Mouse (Mus musculus) C2C12 (cell line): ENCODE results near the gene Aspm. TPM values are rescaled to one million over a fixed set of nuclear protein-coding genes. Genes with fewer than 3 reads are reported as not detected.

Source experiments
- H3K27me3 ChIP-seq: one replicate; pipeline ENCODE4 v1.6.1; 2011; ENCODE audit not compliant: control insufficient read depth, insufficient read depth, insufficient read length
- H3K36me3 ChIP-seq: one replicate; pipeline ENCODE4 v1.6.1; 2011; ENCODE audit not compliant: control insufficient read depth, insufficient read depth
- H3K4me3 ChIP-seq: one replicate; pipeline ENCODE4 v1.5.1; 2011; ENCODE audit warnings: mild to moderate bottlenecking, control low read depth; ENCODE audit not compliant: poor library complexity, insufficient read depth, severe bottlenecking
- H3K79me2 ChIP-seq: one replicate; pipeline ENCODE4 v1.6.1; 2011; ENCODE audit not compliant: control insufficient read depth, insufficient read depth
- H3K79me3 ChIP-seq: one replicate; pipeline ENCODE4 v1.6.1; 2011; ENCODE audit warnings: low read depth, control low read depth
- H3ac ChIP-seq: one replicate; pipeline ENCODE3; 2011; ENCODE audit warnings: low read depth; ENCODE audit not compliant: control insufficient read depth, insufficient read length
- CEBPB ChIP-seq: IDR thresholded peaks from one replicate; pipeline ENCODE4 v1.6.1; 2011; ENCODE audit warnings: low read depth, mild to moderate bottlenecking, control low read depth, moderate library complexity
- CTCF ChIP-seq: IDR thresholded peaks from one replicate; pipeline ENCODE4 v1.5.1; 2011; ENCODE audit not compliant: control insufficient read depth, insufficient read depth, insufficient read length
- FOSL1 ChIP-seq: IDR thresholded peaks from one replicate; pipeline ENCODE4 v1.8.0; 2011; ENCODE audit warnings: mild to moderate bottlenecking, low read length; ENCODE audit not compliant: poor library complexity, insufficient read depth, severe bottlenecking
- MAX ChIP-seq: IDR thresholded peaks from one replicate; pipeline ENCODE4 v1.6.1; 2011; ENCODE audit warnings: mild to moderate bottlenecking, control low read depth
- MYOD1 ChIP-seq: IDR thresholded peaks from one replicate; pipeline ENCODE4 v1.6.1; 2011; ENCODE audit warnings: low read depth; ENCODE audit not compliant: control insufficient read depth, insufficient read length
- MYOG ChIP-seq: IDR thresholded peaks from one replicate; pipeline ENCODE4 v1.6.1; 2011; ENCODE audit not compliant: control insufficient read depth, insufficient read length; ENCODE audit errors: extremely low read depth
- USF1 ChIP-seq: IDR thresholded peaks from one replicate; pipeline ENCODE4 v1.6.1; 2011; ENCODE audit warnings: low read depth, mild to moderate bottlenecking, control low read depth, moderate library complexity
- polyA plus RNA-seq: library from polyadenylated mRNA; unstranded; fragments of >200 nt; fragmentation: generic; extraction: Trizol; gene quantifications from one replicate; pipeline ENCODE4 v1.2.1, GENCODE M21; 2012; ENCODE audit warnings: missing spikeins

Aspm gene
- polyA plus RNA-seq, 1 experiment, result 4.3 TPM

- no peak for TF ChIP-seq MAX
- no peak for TF ChIP-seq CTCF
- no peak for TF ChIP-seq USF1
- no peak for TF ChIP-seq MYOD1
- no peak for TF ChIP-seq FOSL1
- TF ChIP-seq MYOG, result no peak
- TF ChIP-seq CEBPB, result no peak
- Histone ChIP-seq H3ac (no peak overlapping the region), H3K36me3 (peaks cover 45% of the 10 kb centered on the region), H3K4me3 (no peak overlapping the region), H3K79me3 (no peaks in the 10 kb centered on the region), H3K79me2 (no peaks in the 10 kb centered on the region), H3K27me3 (no peaks in the 10 kb centered on the region)
These were observed 40.1 kb downstream of the Aspm start for GRCm38 (mm10) chr1:139494630-139495029.

GRCm38 (mm10) chr1:139495408-139495807 lies 40.8 kb downstream of the Aspm start:
- Histone ChIP-seq H3ac (no peak overlapping the region), H3K36me3 (peaks cover 37% of the 10 kb centered on the region), H3K79me2 (no peaks in the 10 kb centered on the region), H3K27me3 (no peaks in the 10 kb centered on the region), H3K79me3 (no peaks in the 10 kb centered on the region), H3K4me3 (no peak overlapping the region)
- TF ChIP-seq MYOD1 (no peak), CTCF (no peak), MAX (no peak)

- Histone ChIP-seq H3K36me3 (peaks cover 29% of the 10 kb centered on the region), H3ac (no peak overlapping the region), H3K79me2 (no peaks in the 10 kb centered on the region), H3K79me3 (no peaks in the 10 kb centered on the region), H3K4me3 (no peak overlapping the region), H3K27me3 (no peaks in the 10 kb centered on the region)
- TF ChIP-seq CEBPB, result no peak
These were observed 41.6 kb downstream of the Aspm start for GRCm38 (mm10) chr1:139496212-139496611.

DNA sequence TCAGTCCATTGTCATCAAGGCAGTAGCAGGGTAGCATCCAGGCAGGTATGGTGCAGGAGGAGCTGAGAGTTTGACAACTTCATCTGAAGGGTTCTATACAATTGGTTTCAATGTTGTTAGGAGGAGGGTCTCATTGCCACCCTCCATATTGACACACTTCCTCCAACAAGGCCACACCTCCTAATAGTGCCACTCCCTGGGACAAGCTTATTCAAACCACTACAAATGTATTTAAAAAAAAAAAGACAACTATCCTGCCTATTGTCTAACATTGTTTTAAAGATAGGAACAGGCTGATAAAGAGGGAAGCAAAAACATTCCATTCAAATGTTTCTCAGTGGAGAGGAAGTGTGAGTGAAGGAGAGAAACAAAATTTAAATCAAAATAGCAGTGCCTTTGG lies 45.2 kb downstream of the Aspm start:
- H3K36me3 ChIP-seq, result no peaks in the 10 kb centered on the region

GRCm38 (mm10) chr1:139501258-139501752 lies 46.7 kb downstream of the Aspm start, which contains the start of gene F13b:
Gene F13b, plus strand, starts transcription at chr1:139501702.
- H3K79me2 ChIP-seq, result no peaks in the 10 kb centered on the region
- no peaks in the 10 kb centered on the region for H3K36me3 ChIP-seq
- no peaks in the 10 kb centered on the region for H3K27me3 ChIP-seq
- no peak for TF ChIP-seq CEBPB
- TF ChIP-seq FOSL1, result no peak
- TF ChIP-seq MYOG, result no peak
- no peak for TF ChIP-seq USF1
- no peak for TF ChIP-seq MYOD1
- no peak for TF ChIP-seq MAX
- TF ChIP-seq CTCF, result no peak
- H3K79me3 ChIP-seq, result no peaks in the 10 kb centered on the region
- H3ac ChIP-seq, result no peak within 1 kb of the TSS
- no peak within 1 kb of the TSS for H3K4me3 ChIP-seq

More for the DNA sequence above, 45.2 kb downstream of the Aspm start:
- Histone ChIP-seq H3K4me3 (no peak overlapping the region), H3K27me3 (no peaks in the 10 kb centered on the region), H3K79me3 (no peaks in the 10 kb centered on the region), H3ac (no peak overlapping the region), H3K79me2 (no peaks in the 10 kb centered on the region)
- no peak for TF ChIP-seq MAX
- TF ChIP-seq MYOD1, result no peak
- TF ChIP-seq FOSL1, result no peak
- no peak for TF ChIP-seq CTCF
- TF ChIP-seq USF1, result no peak

DNA sequence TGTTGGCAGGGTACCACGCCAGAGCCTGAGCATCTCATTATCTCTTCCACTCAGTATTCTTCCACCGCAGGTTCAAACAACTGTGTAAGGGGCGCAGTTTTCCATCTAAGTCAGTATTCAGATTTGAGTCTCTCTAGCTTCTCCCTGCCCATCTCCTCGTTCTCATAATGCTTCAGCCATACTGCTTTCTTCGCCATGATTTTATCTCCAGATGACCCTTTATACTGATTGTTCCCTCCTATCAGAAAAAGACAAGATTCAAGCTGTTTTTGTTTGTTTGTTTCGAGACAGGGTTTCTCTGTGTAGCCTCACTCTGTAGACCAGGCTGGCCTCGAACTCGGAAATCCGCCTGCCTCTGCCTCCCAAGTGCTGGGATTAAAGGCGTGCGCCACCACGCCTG lies 60.0 kb downstream of the Aspm start:
- H3K36me3 ChIP-seq, result no peaks in the 10 kb centered on the region
- TF ChIP-seq CTCF, result no peak
- H3ac ChIP-seq, result no peak overlapping the region
- no peaks in the 10 kb centered on the region for H3K27me3 ChIP-seq
- H3K79me3 ChIP-seq, result no peaks in the 10 kb centered on the region
- no peaks in the 10 kb centered on the region for H3K79me2 ChIP-seq
- no peak overlapping the region for H3K4me3 ChIP-seq

Other genes with a start within 250 kb of the Aspm start
- not detected for gene Crb1, start 77.7 kb upstream of the Aspm start, polyA plus RNA-seq
- 2.9 TPM for gene Zbtb41, start 32.5 kb upstream of the Aspm start, polyA plus RNA-seq
- not detected for gene F13b, start 46.9 kb downstream of the Aspm start, polyA plus RNA-seq
- not detected for gene Cfhr1, start 105.5 kb downstream of the Aspm start, polyA plus RNA-seq